Mouse (Mus musculus): ENCODE results near the gene Gstt4.
"Not testable (repeated sequence)": the region's sequence is repeated elsewhere in the genome, so short reads cannot be mapped to it uniquely, and the experiment has no call there.

The Gstt4 gene

DNA sequence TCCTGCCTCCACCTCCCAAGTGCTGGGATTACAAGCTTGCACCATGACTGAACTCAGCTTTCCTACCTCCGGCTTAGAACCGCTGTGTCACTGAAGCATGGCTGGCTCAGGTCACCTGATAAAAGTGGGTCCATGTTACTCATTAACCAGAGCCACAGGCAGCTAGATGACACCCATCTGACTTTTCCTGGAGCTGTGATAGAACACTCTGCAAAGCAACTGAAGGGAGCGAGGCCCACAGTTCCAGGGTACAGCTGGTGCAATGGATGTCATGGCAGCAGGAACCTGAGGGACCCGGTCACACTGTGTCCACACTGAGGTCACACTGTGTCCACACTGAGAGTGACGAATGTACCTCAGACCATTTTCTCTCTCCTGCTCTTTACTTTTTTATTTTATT lies 32.5 kb downstream of the Gstt4 start:
- no peak for DNase-seq (ENCODE audit: low spot score)

DNA sequence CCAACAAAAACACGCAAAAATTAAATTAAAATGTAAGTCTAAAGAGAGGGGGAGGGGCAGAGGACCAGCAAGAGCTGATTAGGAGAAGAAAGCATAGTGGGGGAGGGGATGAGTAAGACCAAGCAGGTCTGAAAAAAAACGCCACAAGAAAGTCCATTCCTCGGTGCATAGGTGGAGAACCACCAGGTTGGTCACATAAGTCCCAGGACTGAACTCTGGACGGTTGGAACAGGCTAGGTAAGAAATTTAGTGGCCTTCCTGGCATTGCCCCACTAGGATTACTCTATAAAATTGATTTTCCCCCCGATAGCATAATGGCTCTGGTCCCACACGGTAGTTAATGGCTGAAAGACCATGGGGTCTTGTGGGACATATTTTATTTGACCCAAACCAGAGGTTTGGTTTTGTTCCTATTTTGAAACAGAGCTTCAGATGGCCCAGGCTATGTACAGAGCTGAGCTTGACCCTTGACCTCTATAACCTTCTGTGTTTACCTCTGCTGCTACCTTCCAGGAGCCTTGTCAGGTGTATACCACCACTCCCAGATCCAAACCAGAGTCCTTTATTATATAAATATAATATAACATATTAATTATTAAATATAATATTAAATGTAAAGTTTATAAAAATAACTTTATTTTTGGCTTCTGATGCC lies 33.1 kb downstream of the Gstt4 start:
- no peak for DNase-seq (ENCODE audit: low spot score)

DNA sequence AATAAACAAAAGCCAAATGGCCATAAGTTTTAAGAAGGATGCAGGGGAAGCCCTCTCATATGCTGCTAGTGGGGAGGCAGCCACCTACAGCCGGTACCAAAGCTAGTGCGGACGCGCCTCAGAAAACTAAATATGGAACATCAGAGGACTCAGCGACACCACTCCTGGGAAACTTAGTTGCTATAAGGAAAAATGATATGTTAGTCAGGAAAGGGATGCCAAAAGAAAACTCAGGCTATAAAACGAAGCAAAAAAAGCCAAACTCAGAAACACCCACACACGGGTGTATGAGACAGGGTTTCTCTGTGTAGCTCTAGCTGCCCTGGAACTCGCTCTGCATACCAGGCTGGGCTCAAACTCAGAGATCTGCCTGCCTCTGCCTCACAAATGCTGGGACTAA lies 34.1 kb downstream of the Gstt4 start:
- DNase-seq (ENCODE audit: low spot score), result no peak

DNA sequence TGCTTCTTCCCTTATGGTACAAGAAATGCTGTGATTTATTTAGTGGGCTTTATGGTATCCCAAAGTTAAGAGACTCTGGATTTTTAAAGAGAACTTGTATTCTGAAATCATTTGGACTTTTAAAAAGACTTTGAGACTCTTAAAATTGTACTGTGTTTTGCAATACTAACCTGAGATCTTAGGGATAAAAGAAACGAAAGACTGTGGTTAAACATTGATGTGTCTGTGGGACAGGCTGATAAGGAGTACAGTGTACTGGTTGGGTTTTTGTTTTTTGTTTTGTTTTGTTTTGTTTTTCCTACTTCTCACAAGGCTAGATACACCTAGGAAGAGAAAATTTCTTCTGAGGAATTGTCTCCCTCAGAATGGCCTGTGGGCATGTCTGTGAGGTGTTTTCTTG lies 36.9 kb downstream of the Gstt4 start:
- DNase-seq (ENCODE audit: low spot score), result no peak

DNA sequence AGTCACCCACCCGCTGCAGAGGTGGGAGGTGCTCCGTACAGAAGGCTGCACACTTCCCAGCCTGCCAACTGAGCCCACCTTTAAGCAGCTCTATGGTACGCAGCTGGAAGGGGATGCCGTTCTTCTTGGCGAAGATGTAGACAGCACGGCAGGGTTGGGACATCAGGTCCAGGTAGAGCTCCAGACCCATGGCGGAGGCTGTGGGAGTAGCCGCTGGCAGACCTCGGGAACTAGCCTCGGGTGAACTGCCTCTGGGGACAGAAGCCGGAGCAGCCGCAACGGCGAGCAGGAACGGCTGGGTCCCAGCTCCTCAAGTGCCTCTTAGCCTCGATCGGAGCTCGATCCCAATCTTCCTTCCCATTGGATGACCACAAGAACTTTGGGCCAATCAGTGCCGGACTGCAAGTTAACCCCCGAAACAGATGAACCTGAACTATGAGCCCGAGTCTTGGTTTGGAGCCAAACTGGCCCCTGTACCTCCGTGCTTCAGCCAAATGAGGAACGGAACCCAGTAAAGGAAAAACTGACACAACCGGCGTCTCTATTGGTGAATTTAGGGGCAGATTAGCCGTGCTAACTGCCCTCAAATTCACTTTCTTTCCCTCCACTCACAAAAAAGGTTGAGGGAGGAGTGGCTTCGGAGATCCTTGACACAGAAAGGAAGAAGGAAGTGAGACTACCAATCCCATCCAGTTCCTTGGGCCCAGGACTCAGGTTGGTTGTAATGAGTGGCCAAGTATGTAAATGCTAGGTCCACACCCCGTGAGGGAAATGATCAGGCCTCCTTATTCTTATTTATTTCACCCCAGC lies 41.4 kb downstream of the Gstt4 start, which contains the start of the genes Gm20441 and Gstt3:
TSS of gene Gm20441 (minus strand) at position 186 of the 810 bp plus-strand sequence.
TSS of gene Gstt3 (minus strand) at position 646 of the 810 bp plus-strand sequence.
- DNase-seq (ENCODE audit: low spot score), result peak; percentile 62

DNA sequence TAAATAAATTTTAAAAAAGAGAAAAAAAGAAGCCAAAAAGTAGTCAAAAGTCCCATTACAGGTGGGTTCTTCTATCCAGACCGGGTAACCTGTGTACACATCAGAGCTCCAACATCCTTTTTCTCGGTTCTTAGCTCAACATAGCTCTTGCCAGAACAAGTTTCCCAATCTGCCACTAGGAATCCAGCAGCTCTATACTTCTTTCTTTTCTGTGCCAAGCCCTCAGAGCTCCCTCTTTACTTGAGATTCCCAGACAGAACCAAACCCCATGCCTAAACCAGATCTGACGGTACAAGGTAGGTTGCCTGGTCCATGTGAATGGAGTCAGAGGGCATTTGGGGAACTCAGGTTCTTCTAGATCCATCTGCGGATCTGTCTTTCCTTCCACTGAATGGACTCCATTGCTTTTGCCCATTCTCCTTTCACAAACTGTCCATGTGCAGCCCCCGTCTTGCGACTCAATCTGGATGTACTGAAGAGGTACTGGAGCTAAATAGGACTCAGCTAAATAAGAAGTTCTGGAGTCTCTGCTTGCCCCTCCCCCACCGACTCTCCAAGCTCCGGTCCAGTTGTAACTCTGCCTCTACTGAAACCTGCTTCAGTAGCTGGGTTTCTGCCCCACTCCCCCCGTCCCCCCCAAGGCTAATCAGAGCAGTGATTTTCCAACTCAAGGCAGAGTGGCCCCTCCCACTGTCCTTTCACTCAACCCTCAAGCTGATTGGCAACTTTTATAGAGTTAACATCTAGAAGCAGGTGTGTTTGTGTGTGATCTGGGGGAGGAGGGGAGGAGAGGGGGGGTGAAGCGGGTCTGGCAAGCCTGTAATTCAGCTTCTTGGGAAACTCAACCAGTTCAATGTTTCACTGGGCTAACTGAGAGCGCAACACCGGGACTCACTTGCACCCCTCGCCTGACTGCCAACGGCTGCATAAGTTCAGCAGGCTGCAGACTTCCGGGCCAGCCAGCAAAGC lies 42.9 kb downstream of the Gstt4 start:
- DNase-seq (ENCODE audit: low spot score), result peak; percentile 26

DNA sequence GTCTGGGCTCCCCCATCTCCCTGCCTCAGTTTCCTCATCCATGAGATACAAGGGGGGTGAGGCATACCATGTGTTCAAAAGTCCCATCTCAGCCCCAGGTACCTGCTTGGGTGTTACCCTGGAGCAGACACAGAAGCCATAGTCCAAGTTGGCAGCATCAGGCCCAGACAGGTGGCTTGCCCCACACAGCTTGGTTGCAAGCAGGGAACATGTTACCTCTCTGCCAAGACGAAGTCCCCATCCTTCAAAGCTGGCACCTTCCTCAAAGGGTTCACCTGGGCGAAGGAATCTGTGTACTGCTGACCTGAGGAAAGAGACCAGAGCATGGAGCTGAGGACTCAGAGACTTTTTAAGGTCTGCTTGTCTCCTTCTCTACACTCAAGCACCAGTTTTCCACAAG lies 44.5 kb downstream of the Gstt4 start:
- DNase-seq (ENCODE audit: low spot score), result no peak

DNA sequence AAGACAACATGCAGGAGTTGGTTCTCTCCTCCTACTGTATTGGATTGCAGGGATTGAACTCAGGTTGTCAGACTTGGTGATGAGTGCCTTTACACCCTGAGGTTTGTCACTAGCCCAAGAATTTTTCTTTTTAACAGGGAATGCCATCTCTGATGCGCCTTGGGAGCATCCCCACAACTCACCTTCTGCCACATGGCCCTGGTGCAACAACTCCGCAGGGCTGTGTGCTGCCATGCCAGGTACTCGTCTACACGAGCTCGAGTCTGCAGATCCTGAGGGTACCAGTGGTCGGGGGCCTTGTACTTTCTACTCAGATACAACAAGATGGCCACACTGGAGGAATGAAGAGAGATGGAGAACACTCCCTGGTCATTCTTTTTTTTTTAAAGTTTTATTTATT lies 45.8 kb downstream of the Gstt4 start:
- no peak for DNase-seq (ENCODE audit: low spot score)

DNA sequence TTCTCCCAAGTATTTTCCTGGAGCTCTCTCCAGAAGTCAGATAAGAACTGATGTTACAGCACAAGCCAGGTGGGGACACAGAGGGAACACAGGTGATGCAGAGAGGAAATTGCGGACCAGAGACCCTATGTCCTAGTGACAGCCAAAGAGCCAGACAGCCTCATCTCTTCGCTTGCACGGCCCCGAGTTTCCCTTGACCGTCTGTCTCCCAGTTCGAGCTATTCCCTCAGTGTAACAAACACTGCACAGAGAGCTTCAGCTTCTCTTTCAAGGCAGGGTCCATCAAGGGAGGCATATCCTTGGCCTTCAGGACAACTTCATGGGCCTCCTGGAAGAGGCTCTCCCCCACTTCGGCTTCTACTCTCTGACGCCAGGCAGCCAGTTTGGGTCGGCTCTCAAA lies 47.8 kb downstream of the Gstt4 start:
- no peak for DNase-seq (ENCODE audit: low spot score)

DNA sequence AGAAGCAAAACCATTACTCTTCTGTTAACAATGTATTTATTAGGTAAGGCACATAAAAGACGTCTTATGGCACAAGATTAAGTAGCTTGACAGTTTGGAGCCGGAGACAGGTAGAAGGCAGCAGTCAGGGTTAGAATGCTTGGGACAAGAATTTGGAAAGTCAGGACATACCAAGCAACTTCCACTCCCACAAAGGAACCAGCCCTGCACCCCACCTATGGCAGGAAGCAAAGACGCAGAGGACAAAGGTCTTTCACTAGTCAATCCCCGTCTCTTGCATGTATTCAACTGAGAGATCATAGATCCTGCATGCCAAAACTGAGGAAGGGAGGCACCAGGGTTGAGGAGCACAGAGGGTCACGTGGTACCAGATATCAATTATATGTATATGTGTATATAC lies 48.2 kb downstream of the Gstt4 start:
- no peak for DNase-seq (ENCODE audit: low spot score)

DNA sequence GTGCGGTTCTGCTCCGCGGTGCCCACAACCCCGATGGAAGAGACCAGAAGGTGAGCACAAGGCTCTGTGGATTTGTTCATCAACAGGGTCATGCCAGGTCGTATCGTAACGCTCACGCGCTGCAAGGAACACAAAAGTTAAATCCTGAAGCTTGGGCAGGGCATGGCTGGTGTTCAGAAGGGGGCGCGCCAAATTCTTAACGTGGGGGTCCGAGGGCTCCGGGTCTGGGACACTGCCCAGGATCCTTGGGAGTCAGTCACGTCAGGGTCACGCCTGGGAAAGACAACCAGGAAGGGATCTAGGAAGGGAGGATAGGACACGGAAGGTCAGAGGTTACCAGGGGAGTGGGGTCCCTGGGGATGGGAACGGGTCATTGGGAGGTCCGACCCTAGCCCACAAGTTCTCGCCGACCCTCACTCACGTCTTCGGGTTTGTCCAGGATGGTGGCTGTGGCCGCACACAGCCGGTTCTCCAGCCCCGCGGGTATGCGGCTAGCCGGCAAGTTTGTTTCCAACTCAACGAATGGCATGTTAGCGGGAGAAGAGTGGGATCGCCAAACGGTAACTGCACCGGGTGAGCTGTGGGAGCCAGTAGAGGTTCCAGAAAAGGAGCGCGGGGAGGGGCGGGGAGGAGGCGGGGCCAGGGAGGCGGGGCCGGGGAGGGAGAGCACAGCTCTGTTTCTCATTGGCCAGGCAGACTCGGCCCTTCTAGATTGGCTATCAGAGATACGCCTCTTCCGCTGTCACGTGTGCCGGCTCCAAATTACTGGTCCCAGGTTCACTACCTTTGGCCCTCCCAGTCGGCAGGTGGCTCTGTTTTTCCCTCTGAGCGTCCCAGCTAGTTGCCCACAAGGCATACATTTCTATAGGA lies 49.3 kb downstream of the Gstt4 start, which contains the start of gene Ddt:
TSS of gene Ddt (minus strand) at position 620 of the 870 bp plus-strand sequence.
- peak; percentile 73 for DNase-seq (ENCODE audit: low spot score)

DNA sequence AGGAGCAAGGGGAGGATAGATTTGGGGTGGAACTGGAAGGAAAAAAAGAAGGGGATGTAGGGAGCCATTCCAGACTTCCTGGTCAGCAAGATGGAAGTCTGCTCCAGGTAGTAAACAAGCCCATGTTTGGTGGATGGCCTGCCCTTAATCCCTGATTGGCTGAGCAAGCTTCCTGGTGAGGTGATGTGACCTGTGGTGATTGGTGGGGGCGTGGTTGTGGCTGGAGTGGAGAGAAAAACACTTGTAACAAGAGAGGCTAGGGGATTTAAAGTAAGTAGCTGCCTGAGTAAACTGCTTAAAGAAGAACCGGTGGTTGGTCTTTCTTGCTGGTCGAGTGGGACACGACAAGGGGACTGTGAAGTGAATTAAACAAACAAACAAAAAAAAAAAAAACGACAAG lies 54.6 kb downstream of the Gstt4 start:
- not testable (repeated sequence) for DNase-seq (ENCODE audit: low spot score)

DNA sequence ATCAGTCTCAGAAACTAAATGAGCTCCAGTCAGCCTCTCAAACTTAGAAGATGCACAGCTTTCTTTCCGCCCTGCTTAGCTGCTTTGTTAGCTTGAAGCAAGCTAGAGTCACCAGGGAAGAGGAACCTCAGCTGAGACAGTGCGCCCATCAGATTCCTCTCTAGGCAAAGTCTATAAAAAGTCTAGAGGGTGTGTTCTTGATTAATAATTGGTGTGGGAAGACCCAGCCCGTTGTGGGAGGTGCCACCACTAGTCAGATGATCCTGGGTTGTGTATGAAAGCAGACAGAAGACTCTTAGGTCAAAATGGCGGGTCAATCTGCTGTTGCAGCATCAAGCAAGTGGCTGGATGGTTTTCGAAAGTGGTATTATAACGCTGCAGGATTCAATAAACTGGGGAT lies 55.5 kb downstream of the Gstt4 start:
- DNase-seq (ENCODE audit: low spot score), result no peak

Measured in urinary bladder, postnatal 25 days (tissue).